Mouse (Mus musculus) B cell, adult 62 days (primary cell): Measurements from ENCODE around the gene Fam57b. TPM values are rescaled to one million over a fixed set of nuclear protein-coding genes. Genes with fewer than 3 reads are reported as not detected.

Source experiments
- total RNA-seq: library from RNA; stranded (reverse); gene quantifications from 4 replicates; pipeline ENCODE4 v1.2.4, GENCODE M21; 2023

Fam57b gene
- total RNA-seq: 0.33 TPM in 1 of 4 replicates, not detected in the others

DNA sequence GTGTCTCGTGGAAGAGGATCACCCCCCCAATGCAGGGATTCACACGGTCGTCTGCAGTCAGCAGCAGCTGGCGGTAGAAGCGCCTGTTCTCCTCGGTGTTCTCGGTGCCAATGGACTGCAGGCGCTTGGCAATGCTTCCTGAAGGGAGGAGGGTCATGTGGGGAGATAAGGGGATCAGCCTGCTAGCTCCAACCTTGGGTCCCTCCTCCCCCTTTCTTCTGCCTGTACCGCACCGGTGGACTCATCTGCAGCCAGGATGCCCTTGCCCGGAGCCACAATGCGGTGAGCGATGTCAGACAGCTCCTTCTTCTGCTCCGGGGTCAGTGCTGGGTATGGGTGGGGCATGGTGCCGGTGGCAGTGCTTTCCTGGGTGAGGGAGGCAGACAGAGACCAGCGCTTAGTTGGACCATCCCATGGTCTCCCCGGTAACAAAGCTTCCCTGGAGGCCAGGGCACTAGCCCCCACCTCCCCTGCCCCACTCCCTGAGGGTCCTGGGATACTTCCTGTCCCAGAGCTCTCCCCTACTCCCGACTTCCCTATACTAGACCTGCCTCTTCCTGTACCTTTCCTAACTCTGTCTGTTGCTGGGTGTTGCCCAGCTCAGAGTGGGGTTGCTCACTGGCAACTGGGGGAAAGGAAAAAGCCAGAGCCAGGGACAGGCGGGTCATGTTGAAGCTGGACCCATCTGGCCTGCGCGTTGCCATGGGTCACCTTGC lies at the start of gene Fam57b:
Gene Fam57b, plus strand, starts transcription at position 258 of the 716 bp plus-strand sequence.

DNA sequence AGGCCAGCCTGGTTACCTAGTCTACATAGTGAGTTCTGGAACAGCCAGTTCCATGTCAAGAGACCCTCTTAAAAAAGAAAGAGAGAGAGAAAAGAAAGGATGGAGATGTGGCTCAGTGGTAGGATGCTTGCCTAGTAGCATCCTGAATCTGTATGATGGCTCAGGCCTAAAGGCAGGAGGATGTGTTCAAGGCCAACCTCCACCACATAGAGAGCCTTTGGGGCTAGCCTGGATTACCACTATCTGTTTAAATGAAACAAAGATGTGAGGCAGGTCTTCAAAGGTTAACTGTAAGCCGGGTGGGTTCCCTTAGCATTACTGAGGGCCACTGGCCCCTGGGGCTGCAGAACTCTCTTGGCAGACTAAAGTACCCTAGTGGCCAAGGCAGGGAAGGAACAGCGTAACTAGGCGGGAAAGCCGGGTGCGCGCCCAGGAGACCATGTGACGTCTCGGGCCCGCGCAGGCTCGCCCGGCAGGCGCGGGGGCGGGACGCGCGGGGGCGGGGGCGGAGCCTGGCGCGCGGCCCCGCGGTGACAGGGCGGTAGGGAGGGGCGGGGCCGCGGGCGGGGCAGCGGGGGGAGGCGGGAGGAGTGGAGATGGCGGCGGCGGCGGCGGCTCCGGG lies 38.3 kb upstream of the Fam57b start, which contains the start of gene Mapk3:
Gene Mapk3, plus strand, starts transcription at position 552 of the 622 bp plus-strand sequence.

DNA sequence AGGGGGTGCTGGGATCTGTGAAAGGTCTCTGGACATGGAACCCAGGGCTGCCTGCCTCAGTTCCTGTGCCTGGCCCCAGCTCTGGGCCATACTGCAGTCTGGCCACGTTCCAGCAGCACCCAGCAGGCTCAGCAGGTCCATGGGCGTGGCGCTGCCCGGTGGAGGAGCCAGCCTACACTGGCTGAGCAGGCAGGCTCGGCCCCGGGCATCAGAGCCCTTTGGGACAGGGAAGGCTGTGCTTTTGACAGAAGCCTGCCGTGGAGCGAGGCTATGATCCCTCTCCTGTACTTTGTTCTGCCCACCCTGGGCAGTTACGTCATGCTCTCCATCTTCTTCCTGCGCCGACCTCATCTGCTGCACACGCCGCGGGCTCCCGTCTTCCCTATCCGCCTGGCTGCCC lies 31.3 kb upstream of the Fam57b start, which contains the start of gene Gdpd3:
Gene Gdpd3, plus strand, starts transcription at position 134 of the 400 bp plus-strand sequence.

DNA sequence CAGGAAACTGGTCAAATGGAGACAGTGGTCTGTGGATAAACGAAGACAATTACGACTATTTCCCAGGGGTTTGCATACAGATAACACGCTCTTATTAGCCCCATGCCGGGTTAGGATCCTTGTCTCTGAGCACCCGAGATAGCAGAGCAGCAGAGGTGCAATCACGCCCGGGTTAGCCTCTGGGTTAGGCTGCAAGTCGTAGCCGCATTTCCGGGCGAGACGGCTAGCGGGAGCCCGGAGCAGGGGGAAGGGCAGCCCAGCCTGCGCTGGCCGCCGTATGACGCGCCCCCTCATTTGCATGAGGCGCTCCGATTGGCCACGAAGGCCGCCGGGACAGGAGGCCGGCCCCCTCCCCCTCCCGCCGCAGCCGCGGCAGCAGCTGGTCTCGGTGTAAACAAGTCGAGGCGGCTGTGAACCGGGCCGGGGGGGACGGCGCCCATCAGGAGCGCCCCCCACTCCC lies 20.8 kb upstream of the Fam57b start, which contains the start of gene Ypel3:
Gene Ypel3, plus strand, starts transcription at position 358 of the 460 bp plus-strand sequence.

DNA sequence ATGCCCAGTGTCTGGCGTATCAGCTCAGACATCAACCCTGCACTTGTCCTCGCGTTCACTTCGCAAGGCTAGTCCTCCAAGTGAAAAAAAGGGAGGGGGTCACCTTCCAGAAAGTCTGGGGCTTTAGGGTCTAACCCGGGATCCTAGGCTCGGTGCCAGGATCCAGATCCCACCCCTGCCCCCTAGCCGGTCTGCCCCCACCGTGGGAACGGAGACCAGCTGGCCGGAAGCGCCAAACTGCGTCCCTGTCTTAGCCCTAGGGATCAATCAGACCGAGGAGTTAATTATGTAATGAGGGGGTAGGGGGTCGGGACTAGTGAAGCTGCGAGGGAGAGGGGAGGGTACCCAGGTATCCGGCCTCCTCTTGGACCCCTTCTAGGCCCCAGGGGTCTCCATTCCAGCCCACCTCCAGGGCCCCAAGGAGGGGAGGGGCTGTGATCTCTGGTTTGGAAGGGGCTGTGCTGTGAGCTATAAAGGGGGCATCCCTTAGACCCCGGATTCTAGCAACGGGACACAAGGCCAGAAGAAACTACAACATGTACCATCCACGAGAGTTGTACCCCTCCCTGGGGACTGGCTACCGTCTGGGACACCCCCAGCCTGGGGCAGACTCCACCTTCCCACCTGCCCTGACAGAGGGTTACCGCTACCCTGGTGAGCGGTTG lies 16.4 kb upstream of the Fam57b start, which contains the start of gene Tbx6:
Gene Tbx6, plus strand, starts transcription at position 513 of the 665 bp plus-strand sequence.

DNA sequence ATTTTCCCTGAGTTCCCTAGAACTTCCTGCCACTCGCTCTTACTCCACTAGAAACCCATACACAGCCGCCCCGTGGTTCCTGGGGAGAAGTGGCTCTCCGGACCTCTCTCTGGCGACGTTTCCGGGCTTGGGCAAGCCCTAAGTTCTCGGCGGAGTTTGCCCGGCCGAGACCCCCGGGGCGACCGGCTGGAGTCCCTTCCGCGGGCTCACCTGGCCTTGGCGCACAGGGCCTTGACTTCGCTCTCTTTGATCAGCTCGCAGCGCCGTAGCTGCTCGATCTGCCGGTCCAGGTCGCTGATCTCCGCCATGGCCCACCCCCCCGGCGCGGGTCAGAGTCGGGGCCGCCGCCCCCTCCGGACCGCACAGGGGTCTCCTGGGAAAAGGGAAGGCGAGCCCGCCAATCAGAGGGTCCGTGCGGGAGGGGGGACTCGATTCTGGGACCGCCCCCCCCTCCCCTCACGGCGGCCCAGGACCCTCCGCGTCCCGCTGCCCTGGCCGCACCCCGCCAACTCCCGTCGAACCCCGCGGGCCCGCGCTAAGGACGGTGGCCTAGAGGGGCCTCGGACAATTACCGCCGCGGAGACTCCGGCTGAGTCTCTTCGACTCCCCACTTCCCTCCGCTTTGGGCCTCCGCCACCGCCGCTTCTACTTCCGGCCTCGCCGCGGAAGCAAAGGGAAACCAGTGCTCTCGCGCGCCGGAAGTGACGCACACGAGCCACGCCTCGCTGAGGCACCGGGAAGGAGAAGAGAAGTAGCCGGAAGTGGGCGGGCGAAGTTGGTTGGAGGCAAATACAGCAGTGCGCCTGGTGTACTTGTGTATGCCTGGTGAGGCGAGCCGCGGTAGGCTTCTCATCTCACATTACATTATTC lies 5.4 kb upstream of the Fam57b start, which contains the start of gene Ppp4c:
Gene Ppp4c, minus strand, starts transcription at position 646 of the 870 bp plus-strand sequence.

DNA sequence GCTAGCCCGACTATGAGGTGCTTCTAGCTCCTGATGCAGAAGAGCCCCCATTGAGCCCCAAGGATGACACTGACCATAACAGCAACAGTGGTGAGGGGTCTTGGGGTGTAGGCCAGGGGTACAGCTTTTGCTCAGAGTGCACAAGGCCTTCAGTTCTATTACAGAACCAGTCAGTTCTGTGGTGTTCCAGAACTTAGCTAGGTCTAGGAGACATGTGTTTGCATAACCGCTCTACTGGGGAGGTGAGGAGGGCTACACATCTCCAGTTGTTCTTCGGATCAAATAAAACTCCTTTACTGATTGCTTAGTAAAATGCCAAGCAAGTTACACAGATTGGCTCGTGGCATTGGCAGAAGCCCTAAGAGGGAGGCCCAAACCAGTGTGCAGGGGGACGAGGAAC lies 34.1 kb downstream of the Fam57b start, which contains the start of gene 4930451I11Rik:
Gene 4930451I11Rik, minus strand, starts transcription at position 101 of the 400 bp plus-strand sequence.

DNA sequence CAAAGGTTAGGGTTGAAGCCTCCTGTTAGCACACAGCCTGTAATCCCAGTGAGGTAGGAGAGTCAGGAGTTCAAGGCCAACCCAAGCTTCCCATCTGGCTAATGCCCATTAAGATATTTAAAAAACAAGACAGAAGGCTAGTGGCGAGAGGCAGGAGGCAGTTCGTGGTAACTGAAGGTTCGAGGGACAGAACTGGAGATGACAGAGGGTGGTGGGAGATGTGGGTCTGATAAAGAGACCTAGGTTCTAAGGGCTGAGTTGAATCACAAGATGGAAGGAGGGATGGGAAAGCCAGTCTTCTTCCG lies 49.6 kb downstream of the Fam57b start, which contains the start of gene Doc2a:
Gene Doc2a, plus strand, starts transcription at position 301 of the 305 bp plus-strand sequence.

DNA sequence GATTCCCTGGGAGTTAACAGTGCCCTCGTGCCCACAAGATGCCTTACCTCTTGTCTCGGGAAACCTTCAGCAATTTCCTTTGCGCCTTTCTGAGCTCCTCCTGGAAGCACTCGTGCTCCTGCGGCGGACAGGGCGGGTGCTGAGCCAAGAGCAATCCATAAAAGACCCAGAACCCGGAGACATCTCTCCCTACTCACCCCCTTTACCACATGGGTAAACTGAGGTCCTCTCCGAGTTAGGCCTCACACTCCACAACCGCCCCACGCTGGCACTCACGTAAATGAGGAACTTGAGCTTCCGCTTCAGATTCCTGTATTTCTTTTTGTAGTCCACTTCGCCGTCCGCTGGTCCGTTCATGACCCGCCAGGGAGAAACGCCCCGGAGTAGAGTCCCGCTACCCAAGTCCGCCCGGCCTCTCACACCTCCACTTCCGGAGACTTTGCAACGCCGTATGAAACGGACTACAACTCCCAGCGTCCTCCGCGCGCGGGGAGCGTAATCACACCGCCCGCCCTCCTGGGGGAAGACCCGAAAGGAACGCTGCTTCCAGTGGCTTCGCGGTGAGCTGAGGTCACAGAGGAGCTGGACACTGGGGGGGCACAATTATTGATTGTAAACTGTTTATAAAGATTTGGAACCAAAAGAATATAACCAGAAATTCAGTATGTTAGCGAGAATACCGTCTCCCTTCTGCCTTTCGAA lies 64.1 kb downstream of the Fam57b start, which contains the start of gene Hirip3:
Gene Hirip3, plus strand, starts transcription at position 544 of the 702 bp plus-strand sequence.

DNA sequence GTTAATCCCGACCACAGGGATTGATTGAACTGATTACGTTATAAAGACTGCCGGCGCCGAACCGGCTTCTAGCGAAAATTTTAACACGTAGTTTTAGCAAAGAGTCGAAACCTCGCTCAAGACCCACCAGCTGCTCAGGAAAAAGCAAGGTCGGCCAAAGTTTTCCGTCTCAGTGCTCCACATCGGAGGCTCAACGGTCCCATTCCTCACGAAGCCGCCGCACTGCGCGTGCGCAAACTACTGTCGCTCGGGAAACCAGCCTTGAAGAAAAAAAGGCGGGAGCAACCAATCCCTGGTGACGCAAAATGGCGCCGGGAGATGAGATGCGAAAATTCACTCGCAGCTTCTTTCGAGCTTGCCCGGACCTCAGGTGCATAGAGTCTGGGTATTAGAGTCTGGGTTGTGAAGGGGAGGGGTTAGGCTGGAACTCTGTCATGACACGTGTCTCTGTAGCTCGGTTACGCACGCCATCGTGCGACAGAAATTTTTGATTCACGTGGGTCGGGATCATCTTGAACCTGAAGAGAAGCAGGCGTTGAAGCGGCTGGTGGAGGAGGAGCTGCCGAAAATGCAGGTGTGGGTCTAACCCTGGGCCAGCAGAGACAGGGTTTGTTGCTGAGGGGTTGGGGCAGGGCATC lies 64.8 kb downstream of the Fam57b start, which contains the start of gene Ino80e:
Gene Ino80e, minus strand, starts transcription at position 231 of the 638 bp plus-strand sequence.

Other genes starting within 250 kb of the Fam57b start
- 130 to 146 TPM (median 143 TPM) in 4 replicates for gene Eif3c, start 231.3 kb upstream of the Fam57b start, total RNA-seq
- gene Apobr, start 212.7 kb upstream of the Fam57b start, total RNA-seq: 1.7 to 3.9 TPM (median 2.4 TPM) in 4 replicates
- 60.3 to 80.2 TPM (median 76.1 TPM) in 4 replicates for gene Cln3, start 211.9 kb upstream of the Fam57b start, total RNA-seq
- not detected in 4 replicates for gene Il27, start 202.7 kb upstream of the Fam57b start, total RNA-seq
- not detected in 4 replicates for gene Nupr1, start 166.8 kb upstream of the Fam57b start, total RNA-seq
- gene Sgf29, start 148.4 kb upstream of the Fam57b start, total RNA-seq: 56.8 to 72.7 TPM (median 63.1 TPM) in 4 replicates
- gene Sult1a1, start 121.2 kb upstream of the Fam57b start, total RNA-seq: 0.46 TPM in 1 of 4 replicates, not detected in the others
- 90.9 to 132 TPM (median 97.6 TPM) in 4 replicates for gene Bola2, start 102.3 kb upstream of the Fam57b start, total RNA-seq
- 4.7 to 6.0 TPM (median 5.2 TPM) in 4 replicates for gene Slx1b, start 101.9 kb upstream of the Fam57b start, total RNA-seq
- 1,245 to 1,260 TPM (median 1,252 TPM) in 4 replicates for gene Coro1a, start 89.9 kb upstream of the Fam57b start, total RNA-seq
- 42.9 to 46.2 TPM (median 43.3 TPM) in 4 replicates for gene Mapk3, start 38.1 kb upstream of the Fam57b start, total RNA-seq
- 2.3 to 5.6 TPM (median 3.7 TPM) in 4 replicates for gene Gdpd3, start 31.3 kb upstream of the Fam57b start, total RNA-seq
- 220 to 232 TPM (median 230 TPM) in 4 replicates for gene Ypel3, start 20.7 kb upstream of the Fam57b start, total RNA-seq
- 7.8 to 8.8 TPM (median 8.4 TPM) in 4 replicates for gene Tbx6, start 16.2 kb upstream of the Fam57b start, total RNA-seq
- 252 to 268 TPM (median 266 TPM) in 4 replicates for gene Ppp4c, start 5.2 kb upstream of the Fam57b start, total RNA-seq
- not detected in 4 replicates for gene 4930451I11Rik, start 34.0 kb downstream of the Fam57b start, total RNA-seq
- not detected in 4 replicates for gene Doc2a, start 49.7 kb downstream of the Fam57b start, total RNA-seq
- 20.9 to 32.3 TPM (median 26.0 TPM) in 4 replicates for gene Hirip3, start 64.3 kb downstream of the Fam57b start, total RNA-seq
- 78.5 to 88.5 TPM (median 82.9 TPM) in 4 replicates for gene Ino80e, start 64.7 kb downstream of the Fam57b start, total RNA-seq
- gene Taok2, start 87.0 kb downstream of the Fam57b start, total RNA-seq: 79.8 to 90.3 TPM (median 84.2 TPM) in 4 replicates
- 37.9 to 43.4 TPM (median 42.2 TPM) in 4 replicates for gene Tmem219, start 125.2 kb downstream of the Fam57b start, total RNA-seq
- 39.8 to 42.9 TPM (median 41.8 TPM) in 4 replicates for gene Kctd13, start 131.2 kb downstream of the Fam57b start, total RNA-seq
- gene Asphd1, start 151.9 kb downstream of the Fam57b start, total RNA-seq: not detected in 4 replicates
- gene Sez6l2, start 152.9 kb downstream of the Fam57b start, total RNA-seq: 4.0 to 6.6 TPM (median 5.4 TPM) in 4 replicates
- gene Cdipt, start 178.2 kb downstream of the Fam57b start, total RNA-seq: 62.8 to 64.5 TPM (median 64.2 TPM) in 4 replicates
- gene Cdiptos, start 178.4 kb downstream of the Fam57b start, total RNA-seq: 0.39 to 2.0 TPM (median 0.92 TPM) in 4 replicates
- 40.5 to 49.3 TPM (median 44.5 TPM) in 4 replicates for gene Mvp, start 217.0 kb downstream of the Fam57b start, total RNA-seq
- gene Pagr1b, start 218.8 kb downstream of the Fam57b start, total RNA-seq: 3.2 to 10.6 TPM (median 8.7 TPM) in 3 of 4 replicates, not detected in the other
- 10.5 to 44.7 TPM (median 14.2 TPM) in 4 replicates for gene Pagr1a, start 219.7 kb downstream of the Fam57b start, total RNA-seq
- gene Gm42742, start 223.4 kb downstream of the Fam57b start, total RNA-seq: 7.4 to 42.0 TPM (median 30.9 TPM) in 4 replicates
- gene Prrt2, start 223.5 kb downstream of the Fam57b start, total RNA-seq: 1.4 to 2.1 TPM (median 1.8 TPM) in 3 of 4 replicates, not detected in the other
- 210 to 225 TPM (median 222 TPM) in 4 replicates for gene Maz, start 229.4 kb downstream of the Fam57b start, total RNA-seq
- gene Kif22, start 244.8 kb downstream of the Fam57b start, total RNA-seq: 1.3 to 3.1 TPM (median 2.1 TPM) in 4 replicates